Mouse (Mus musculus): ENCODE measurements around the gene Iah1.
A peak's percentile ranks its signal among the peaks of the same experiment; 100 is the strongest.

Gene Iah1

DNA sequence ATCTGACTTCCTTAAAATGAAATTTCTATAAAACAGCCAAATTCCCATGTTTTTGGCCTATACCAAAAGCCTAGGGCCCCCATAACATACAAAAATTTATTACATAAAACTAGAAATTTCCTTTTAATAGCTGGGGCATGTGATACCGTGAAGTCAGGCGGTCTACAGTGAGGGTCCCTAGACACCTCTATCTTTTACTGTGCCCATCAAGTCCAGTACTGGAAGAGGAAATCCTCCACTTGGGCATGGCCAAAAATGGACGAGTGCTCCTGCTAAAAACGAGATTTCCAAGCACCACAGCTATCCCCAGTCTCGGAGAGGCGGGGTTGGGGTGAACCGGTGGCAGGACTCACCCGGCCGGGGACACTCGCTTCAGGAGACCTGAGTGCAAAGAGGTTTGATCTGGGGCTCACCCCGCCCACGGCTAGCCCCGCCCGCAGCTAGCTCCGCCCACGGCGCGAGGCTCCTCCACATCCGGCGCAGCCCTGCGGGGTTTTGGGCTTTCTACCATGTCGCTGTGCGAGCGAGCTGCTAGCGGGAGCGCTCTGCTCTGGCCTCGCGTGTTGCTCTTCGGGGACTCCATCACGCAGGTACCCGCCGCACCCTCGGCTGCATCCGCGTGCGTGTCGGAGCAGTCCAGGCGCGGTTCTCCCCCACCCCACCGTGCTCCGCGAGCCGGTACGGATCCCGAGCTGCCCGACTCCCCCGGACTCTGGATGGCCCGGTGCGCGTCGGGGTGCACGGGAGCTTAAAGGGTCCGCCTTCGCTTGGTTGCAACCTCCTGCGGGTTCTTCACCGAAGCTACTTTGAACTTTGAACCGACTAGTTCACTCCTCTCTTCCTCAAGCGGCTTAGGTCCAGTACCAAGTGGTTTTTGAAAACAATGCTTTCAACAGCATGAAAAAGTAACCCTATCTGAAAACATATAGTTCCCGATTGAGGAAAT is at the start of gene Iah1:
Gene Iah1, plus strand, starts transcription at position 467 of the 946 bp plus-strand sequence.
- peak; percentile 91 for DNase-seq

GRCm38 (mm10) chr12:21266784-21267098 is 49.4 kb upstream of the Iah1 start:
- no peak for DNase-seq

GRCm38 (mm10) chr12:21268083-21268616 is 48.0 kb upstream of the Iah1 start:
- no peak for DNase-seq

DNA sequence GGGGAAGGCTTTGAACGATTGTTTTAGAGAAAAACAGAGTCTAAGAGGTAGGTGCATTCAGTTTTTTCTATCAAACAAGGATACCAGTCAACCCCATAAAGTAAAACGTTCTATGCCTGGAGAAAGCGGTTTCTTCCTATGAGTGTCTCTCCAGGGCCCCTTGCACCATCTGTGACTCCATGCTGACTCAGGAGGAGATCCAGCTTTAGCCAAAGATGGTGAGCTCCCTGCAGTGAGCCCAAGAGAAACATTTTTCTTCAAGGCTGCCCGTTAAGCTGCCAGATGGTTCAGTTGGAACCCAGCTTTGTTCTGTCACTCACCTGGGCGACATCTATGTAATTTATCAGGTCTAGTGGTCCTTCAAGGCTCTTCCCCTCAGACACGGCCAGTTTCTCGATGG is 41.7 kb upstream of the Iah1 start:
- no peak for DNase-seq

DNA sequence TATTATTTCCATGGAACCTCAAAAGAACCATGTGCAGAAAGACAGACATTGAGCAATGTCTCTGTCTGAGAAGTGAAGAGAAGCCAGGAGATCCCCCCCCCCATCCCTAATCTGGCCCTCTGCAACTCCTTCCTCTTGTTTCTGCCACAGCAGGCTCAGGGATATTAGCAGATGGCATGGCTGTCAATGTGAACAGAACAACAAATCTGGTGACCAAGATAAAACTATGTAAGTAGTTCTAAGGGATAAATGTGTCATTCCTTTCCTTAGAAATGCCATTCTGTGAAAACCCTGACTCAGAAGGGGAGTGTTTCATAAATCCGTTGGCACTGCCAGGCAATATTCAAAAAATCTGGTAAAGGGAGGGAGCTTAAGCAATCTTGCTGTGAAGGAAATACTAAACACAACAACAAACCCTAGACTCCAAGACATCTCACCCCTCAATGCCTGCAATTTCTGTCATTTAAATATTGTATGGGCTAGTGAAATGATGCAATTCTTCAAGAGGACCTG is 38.8 kb upstream of the Iah1 start:
- DNase-seq, result no peak

- no peak for DNase-seq
Measured at GRCm38 (mm10) chr12:21284761-21285441, 31.3 kb upstream of the Iah1 start, which contains the start of gene Cpsf3. Gene Cpsf3, plus strand, starts transcription at chr12:21285391.

- no peak for DNase-seq
Measured at GRCm38 (mm10) chr12:21285508-21286242, 30.5 kb upstream of the Iah1 start.

- peak; percentile 99 for DNase-seq
Measured at GRCm38 (mm10) chr12:21286243-21286622, 30.0 kb upstream of the Iah1 start, which contains the start of gene Itgb1bp1. Gene Itgb1bp1, minus strand, starts transcription at chr12:21286284.

- DNase-seq, result no peak
Measured at GRCm38 (mm10) chr12:21286712-21287650, 29.2 kb upstream of the Iah1 start.

DNA sequence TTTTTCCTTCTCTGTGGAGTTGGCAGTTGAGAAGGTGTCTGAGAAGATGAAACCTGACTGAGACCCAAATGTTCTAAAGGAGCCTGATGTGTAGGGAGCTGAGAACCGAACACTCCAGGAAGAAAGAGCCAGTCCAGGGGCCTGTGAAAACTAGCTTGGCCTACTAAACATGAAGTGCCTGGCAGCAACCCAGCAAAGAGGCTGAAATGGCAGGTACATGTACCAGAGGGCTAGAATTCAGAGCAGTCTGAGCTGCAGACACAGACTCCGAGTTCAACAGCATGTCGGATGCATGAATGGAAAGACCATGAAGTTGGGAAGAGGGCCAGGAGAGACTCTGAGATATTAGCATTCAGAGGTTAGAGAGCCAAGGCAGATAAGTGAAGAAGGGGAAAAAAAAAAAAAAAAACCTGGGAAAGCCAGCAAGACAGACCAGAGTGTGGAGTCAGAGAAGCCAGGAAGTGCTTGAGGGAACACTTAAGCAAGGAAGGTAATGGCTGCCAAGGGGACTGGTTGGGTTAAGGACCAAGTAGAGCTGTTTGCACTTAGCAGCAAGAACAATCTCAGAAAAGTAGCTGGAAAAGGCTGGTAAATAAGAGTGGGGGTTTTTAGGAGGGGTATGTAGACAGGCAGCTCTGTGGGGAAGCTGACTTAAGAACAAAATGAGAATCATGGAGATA is 27.3 kb upstream of the Iah1 start:
- DNase-seq, result no peak

GRCm38 (mm10) chr12:21289651-21290050 is 26.5 kb upstream of the Iah1 start:
- DNase-seq, result no peak

- DNase-seq, result no peak
Measured at GRCm38 (mm10) chr12:21298856-21299255, 17.3 kb upstream of the Iah1 start.

DNA sequence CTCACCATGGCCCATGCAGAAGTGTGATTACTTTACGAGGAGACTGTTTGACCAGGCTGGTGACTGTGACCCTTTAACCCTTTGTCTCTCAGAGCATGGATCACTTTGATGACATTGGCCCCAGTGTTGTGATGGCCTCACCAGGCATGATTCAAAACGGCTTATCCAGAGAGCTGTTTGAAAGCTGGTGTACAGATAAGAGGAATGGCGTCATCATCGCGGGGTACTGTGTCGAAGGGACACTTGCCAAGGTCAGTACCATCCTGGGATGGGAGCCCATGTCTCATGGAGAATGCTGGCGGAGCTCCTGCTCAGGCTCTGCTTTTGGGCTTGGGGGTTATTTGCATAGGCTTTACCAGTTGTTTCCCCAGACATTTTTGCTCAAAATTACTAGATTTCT is 14.9 kb upstream of the Iah1 start:
- DNase-seq, result no peak

DNA sequence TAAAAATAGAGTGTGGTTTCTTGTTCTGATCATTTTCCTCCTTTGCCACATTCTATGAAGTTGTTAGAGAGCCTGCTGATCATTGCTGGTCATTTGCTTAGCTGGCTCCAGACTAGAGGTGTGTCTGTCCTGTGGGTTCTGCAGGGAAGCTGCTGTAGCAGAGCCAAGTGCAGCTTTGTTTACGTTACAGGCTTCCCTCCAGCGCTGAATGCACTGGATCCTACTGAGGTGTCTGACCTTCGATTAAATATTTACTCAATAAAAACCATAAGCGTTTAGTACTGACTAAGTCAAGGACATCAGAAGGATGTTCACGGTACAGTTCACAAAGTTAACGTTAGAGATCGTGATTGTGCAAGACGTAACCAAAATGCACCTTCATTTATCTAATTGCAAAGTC is 14.3 kb upstream of the Iah1 start:
- DNase-seq, result peak; percentile 69

DNA sequence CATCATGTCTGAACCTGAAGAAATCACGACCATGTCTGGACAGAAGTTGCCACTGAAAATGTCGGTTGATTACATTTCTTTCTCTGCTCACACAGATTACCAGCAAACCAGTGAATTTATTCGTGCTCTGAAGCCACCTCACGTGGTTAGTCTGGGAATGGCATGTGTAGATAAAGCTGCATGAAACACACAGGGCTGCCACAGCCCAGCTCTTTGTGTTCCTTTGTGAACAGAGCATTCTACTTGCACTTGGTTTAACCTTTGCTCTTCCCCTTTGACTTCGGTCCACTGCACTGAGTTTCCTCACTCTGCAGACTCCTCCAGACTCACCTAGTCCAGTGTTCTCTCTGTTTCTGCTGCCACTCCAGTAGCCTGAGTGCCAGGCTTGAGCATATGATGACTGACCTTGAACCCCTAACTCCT is 13.8 kb upstream of the Iah1 start:
- DNase-seq, result peak; percentile 91

- DNase-seq, result peak; percentile 72
Measured at GRCm38 (mm10) chr12:21305741-21306140, 10.4 kb upstream of the Iah1 start.

- no peak for DNase-seq
Measured at GRCm38 (mm10) chr12:21306721-21307120, 9.5 kb upstream of the Iah1 start.

DNA sequence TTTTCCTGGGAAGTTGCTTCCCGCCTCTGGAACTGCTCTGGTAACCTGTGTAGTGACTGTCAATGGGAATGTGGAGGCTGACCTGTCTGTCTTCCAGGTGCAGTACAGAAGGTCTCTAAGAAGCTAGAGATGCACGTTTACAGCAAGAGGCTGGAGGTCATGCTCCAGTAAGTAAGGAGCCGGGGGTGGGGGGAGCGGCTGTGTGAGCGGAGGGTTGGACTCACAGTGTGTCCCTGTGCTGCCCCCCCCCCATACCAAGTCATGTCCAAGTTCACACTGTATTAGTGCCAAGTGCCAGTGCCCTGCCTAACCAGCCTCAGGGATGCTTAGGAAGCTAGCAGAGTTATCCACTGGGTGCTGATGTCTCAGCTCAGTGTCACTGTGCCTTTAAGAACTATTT is 4.0 kb upstream of the Iah1 start:
- no peak for DNase-seq

- peak; percentile 48 for DNase-seq
Measured at GRCm38 (mm10) chr12:21316869-21317265, 678 bp downstream of the Iah1 start.

DNA sequence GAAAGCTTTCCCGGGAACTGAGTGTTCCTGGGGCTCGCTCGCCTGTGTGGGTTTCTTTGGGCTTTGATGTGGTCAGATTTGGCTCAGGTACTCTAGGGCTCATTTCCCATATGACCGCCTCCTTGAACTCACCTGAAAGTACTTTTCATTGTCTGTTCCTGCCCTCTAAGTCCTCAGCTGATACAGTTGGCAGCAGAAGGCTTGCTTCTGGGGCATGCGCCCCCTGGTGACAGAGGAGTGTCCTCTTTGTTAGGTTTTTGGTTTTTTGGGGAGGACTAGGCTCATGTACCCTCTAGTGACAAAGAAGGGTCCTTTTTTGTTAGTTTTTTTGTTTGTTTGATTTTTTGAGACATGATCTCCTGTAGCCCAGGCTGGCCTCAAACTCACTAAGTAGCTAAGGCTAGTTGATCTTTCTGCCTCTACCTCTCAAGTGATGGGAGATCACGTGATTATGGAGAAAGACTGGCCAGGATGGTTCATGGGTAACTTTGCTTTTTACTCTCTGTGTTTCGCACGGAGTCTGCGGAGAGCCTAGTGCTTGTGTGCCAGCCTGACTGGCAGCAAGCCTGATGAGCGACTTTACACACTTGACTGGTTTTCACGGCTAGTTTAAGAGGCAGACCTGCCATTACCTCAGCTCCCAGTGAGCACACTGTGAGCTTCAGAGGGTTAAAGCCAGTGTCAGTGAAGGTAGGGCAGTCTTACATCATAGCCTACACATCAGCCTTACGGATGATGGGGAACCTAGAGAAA is 2.1 kb downstream of the Iah1 start:
- DNase-seq, result peak; percentile 84

All from kidney, adult 9 months (tissue).